Mouse (Mus musculus): ENCODE data around the gene Cib4.

DNA sequence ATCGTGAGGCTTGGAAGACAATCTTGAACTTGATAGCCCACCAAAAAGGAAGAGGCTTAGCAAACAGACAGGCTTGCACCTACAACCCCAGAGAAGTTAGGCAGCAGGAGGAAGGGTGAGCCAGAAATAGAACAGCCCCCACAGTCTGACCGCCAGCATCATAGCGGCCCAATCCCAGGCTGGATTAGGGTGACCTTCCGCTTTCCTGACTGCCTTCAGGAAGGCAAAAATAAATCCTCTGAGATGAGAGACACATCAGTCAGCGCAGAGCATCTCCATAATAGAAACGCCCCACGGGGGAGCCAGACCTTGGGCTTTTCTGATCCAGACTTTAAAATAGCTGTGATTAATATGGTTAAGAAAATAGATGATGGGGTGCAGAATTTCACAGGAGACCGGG is 9.3 kb upstream of the Cib4 start:
- TF ChIP-seq CTCF (IDR thresholded peaks at IDR 0.05; ENCODE audit: low read depth) = no peak
- TF ChIP-seq EP300 (IDR thresholded peaks at IDR 0.05; ENCODE audit: low read depth) = no peak
